Mouse (Mus musculus): ENCODE measurements around the gene Ano4.

Ano4 gene

GRCm38 (mm10) chr10:89344491-89345195 lies at the start of gene Ano4:
Ano4 (minus strand) TSS chr10:89344762.
- no peak for DNase-seq (ENCODE audit: low spot score)

GRCm38 (mm10) chr10:89392687-89393086 lies 48.1 kb upstream of the Ano4 start:
- DNase-seq (ENCODE audit: low spot score), result no peak

- no peak for DNase-seq (ENCODE audit: low spot score)
Observed at GRCm38 (mm10) chr10:89391571-89392163, 47.1 kb upstream of the Ano4 start.

- DNase-seq (ENCODE audit: low spot score), result no peak
Observed at GRCm38 (mm10) chr10:89386461-89386860, 41.9 kb upstream of the Ano4 start.

GRCm38 (mm10) chr10:89383462-89383861 lies 38.9 kb upstream of the Ano4 start:
- DNase-seq (ENCODE audit: low spot score), result peak; percentile 48

- DNase-seq (ENCODE audit: low spot score), result no peak
Observed at GRCm38 (mm10) chr10:89377750-89378149, 33.2 kb upstream of the Ano4 start.

- no peak for DNase-seq (ENCODE audit: low spot score)
Observed at GRCm38 (mm10) chr10:89370051-89370450, 25.5 kb upstream of the Ano4 start.

- DNase-seq (ENCODE audit: low spot score), result no peak
Observed at GRCm38 (mm10) chr10:89358933-89359332, 14.4 kb upstream of the Ano4 start.

- no peak for DNase-seq (ENCODE audit: low spot score)
Observed at GRCm38 (mm10) chr10:89354639-89355038, 10.1 kb upstream of the Ano4 start.

GRCm38 (mm10) chr10:89351416-89351815 lies 6.9 kb upstream of the Ano4 start:
- DNase-seq (ENCODE audit: low spot score), result no peak

- no peak for DNase-seq (ENCODE audit: low spot score)
Observed at GRCm38 (mm10) chr10:89345606-89346005, 1.0 kb upstream of the Ano4 start.

- DNase-seq (ENCODE audit: low spot score), result no peak
Observed at GRCm38 (mm10) chr10:89345196-89345533, 603 bp upstream of the Ano4 start.

- DNase-seq (ENCODE audit: low spot score), result no peak
Observed at GRCm38 (mm10) chr10:89344132-89344490, 451 bp downstream of the Ano4 start.

GRCm38 (mm10) chr10:89343716-89344115 lies 846 bp downstream of the Ano4 start:
- DNase-seq (ENCODE audit: low spot score), result no peak

GRCm38 (mm10) chr10:89330261-89330660 lies 14.3 kb downstream of the Ano4 start:
- no peak for DNase-seq (ENCODE audit: low spot score)

- DNase-seq (ENCODE audit: low spot score), result no peak
Observed at GRCm38 (mm10) chr10:89329806-89330205, 14.8 kb downstream of the Ano4 start.

GRCm38 (mm10) chr10:89328876-89329275 lies 15.7 kb downstream of the Ano4 start:
- no peak for DNase-seq (ENCODE audit: low spot score)

- peak; percentile 62 for DNase-seq (ENCODE audit: low spot score)
Observed at GRCm38 (mm10) chr10:89327004-89327511, 17.5 kb downstream of the Ano4 start.

GRCm38 (mm10) chr10:89326383-89326782 lies 18.2 kb downstream of the Ano4 start:
- no peak for DNase-seq (ENCODE audit: low spot score)

- DNase-seq (ENCODE audit: low spot score), result no peak
Observed at GRCm38 (mm10) chr10:89307566-89307965, 37.0 kb downstream of the Ano4 start.

GRCm38 (mm10) chr10:89300346-89300745 lies 44.2 kb downstream of the Ano4 start:
- DNase-seq (ENCODE audit: low spot score), result no peak

GRCm38 (mm10) chr10:89292784-89293183 lies 51.8 kb downstream of the Ano4 start:
- no peak for DNase-seq (ENCODE audit: low spot score)

GRCm38 (mm10) chr10:89290698-89291097 lies 53.9 kb downstream of the Ano4 start:
- no peak for DNase-seq (ENCODE audit: low spot score)

- DNase-seq (ENCODE audit: low spot score), result no peak
Observed at GRCm38 (mm10) chr10:89289290-89289689, 55.3 kb downstream of the Ano4 start.
